Mouse (Mus musculus) kidney, embryonic 15.5 days (tissue): ENCODE results near the gene Dapk3. TPM values are rescaled to one million over a fixed set of nuclear protein-coding genes. Genes with fewer than 3 reads are reported as not detected.

Experiments used
- ATAC-seq: fragments of 200-750 bp; cut with Nextera tagmentation; replicated peaks from 2 replicates; pipeline ENCODE4 v1.8.0; 2017; ENCODE audit warnings: moderate TSS enrichment; ENCODE audit not compliant: low FRiP score
- H3K27ac ChIP-seq: fragments of 300-500 bp; sonication (generic); 2 replicates; pipeline ENCODE4 v1.5.1; 2015; ENCODE audit warnings: mild to moderate bottlenecking, inconsistent platforms
- H3K27me3 ChIP-seq: fragments of 300-500 bp; sonication (generic); 2 replicates; pipeline ENCODE4 v1.6.1; 2015; ENCODE audit warnings: inconsistent platforms
- H3K36me3 ChIP-seq: fragments of 300-500 bp; sonication (generic); 2 replicates; pipeline ENCODE4 v1.6.1; 2015; ENCODE audit warnings: inconsistent platforms
- H3K4me1 ChIP-seq: fragments of 300-500 bp; sonication (generic); 2 replicates; pipeline ENCODE4 v1.6.1; 2015; ENCODE audit warnings: inconsistent platforms
- H3K4me2 ChIP-seq: fragments of 300-500 bp; sonication (generic); 2 replicates; pipeline ENCODE4 v1.6.1; 2015; ENCODE audit warnings: moderate library complexity, mild to moderate bottlenecking, inconsistent platforms
- H3K4me3 ChIP-seq: fragments of 300-500 bp; sonication (generic); replicated peaks from 2 replicates; pipeline ENCODE4 v1.5.1; 2015; ENCODE audit warnings: mild to moderate bottlenecking, inconsistent platforms
- H3K9ac ChIP-seq: fragments of 300-500 bp; sonication (generic); 2 replicates; pipeline ENCODE4 v1.6.1; 2015; ENCODE audit warnings: mild to moderate bottlenecking, inconsistent platforms
- H3K9me3 ChIP-seq: fragments of 300-500 bp; sonication (generic); replicated peaks from 2 replicates; pipeline ENCODE4 v1.6.1; 2016; ENCODE audit warnings: inconsistent platforms
- WGBS: fragments of 180-500 bp; shearing (Covaris S2); methylation state at CpG from one replicate; pipeline ENCODE4 v1.1.7; 2015; ENCODE audit warnings: mixed read lengths; 5-methylcytosine and 5-hydroxymethylcytosine counted together
- polyA plus RNA-seq: library from polyadenylated mRNA; unstranded; fragments of >200 nt; fragmentation: Nextera tagmentation; extraction: Ambion mirVana; gene quantifications from 2 replicates; pipeline ENCODE4 v1.2.1, GENCODE M21; 2015

Gene Dapk3
- polyA plus RNA-seq, 1 experiment from 2014 or later, result 47.9 TPM

GRCm38 (mm10) chr10:81140005-81140404, 42.8 kb upstream of the Dapk3 start:
- WGBS, result 51% methylated on average over 8 of the region's 8 CpGs
- Histone ChIP-seq H3K9me3 (no peaks in the 10 kb centered on the region), H3K4me1 (peaks cover 55% of the 10 kb centered on the region), H3K4me3 (peak overlapping the region; percentile 81), H3K27me3 (peaks cover 3% of the 10 kb centered on the region; the same call in 1 of the 2 replicates), H3K27ac (peak overlapping the region; percentile 92), H3K9ac (peak overlapping the region; percentile 87; the same call in 1 of the 2 replicates), H3K4me2 (peak overlapping the region; percentile 94), H3K36me3 (peaks cover 25% of the 10 kb centered on the region)
- ATAC-seq, result no peak

GRCm38 (mm10) chr10:81140717-81141454, 41.9 kb upstream of the Dapk3 start:
- Histone ChIP-seq H3K4me3 (peak overlapping the region; percentile 81), H3K27ac (0 out of 2 replicates have a peak overlapping the region, but pooled peaks have one; percentile 92), H3K27me3 (no peaks in the 10 kb centered on the region), H3K9ac (peak overlapping the region; percentile 87; the same call in 1 of the 2 replicates), H3K36me3 (peaks cover 34% of the 10 kb centered on the region), H3K4me1 (peaks cover 52% of the 10 kb centered on the region), H3K9me3 (no peaks in the 10 kb centered on the region), H3K4me2 (peak overlapping the region; percentile 94)
- ATAC-seq, result no peak
- 43% methylated on average over 10 of the region's 10 CpGs for WGBS

GRCm38 (mm10) chr10:81141455-81142210, 41.2 kb upstream of the Dapk3 start:
- Histone ChIP-seq H3K27ac (peak overlapping the region; percentile 18; the same call in 1 of the 2 replicates), H3K4me3 (peak overlapping the region; percentile 81), H3K9me3 (no peaks in the 10 kb centered on the region), H3K9ac (peak overlapping the region; percentile 17; the same call in 1 of the 2 replicates), H3K27me3 (no peaks in the 10 kb centered on the region), H3K36me3 (peaks cover 41% of the 10 kb centered on the region), H3K4me1 (peaks cover 49% of the 10 kb centered on the region), H3K4me2 (peak overlapping the region; percentile 94)
- no peak for ATAC-seq
- WGBS, result 80% methylated on average over 7 of the region's 7 CpGs

GRCm38 (mm10) chr10:81142551-81142981, 40.2 kb upstream of the Dapk3 start:
- Histone ChIP-seq H3K36me3 (peaks cover 51% of the 10 kb centered on the region), H3K4me1 (peaks cover 49% of the 10 kb centered on the region), H3K4me2 (no peak overlapping the region), H3K27ac (0 out of 2 replicates have a peak overlapping the region, but pooled peaks have one; percentile 22), H3K9me3 (no peaks in the 10 kb centered on the region), H3K27me3 (no peaks in the 10 kb centered on the region), H3K9ac (no peak overlapping the region), H3K4me3 (no peak overlapping the region)
- no peak for ATAC-seq
- WGBS, result 74% methylated on average over 5 of the region's 5 CpGs

- no peak for ATAC-seq
- Histone ChIP-seq H3K27ac (0 out of 2 replicates have a peak overlapping the region, but pooled peaks have one; percentile 22), H3K4me2 (no peak overlapping the region), H3K4me3 (no peak overlapping the region), H3K9me3 (no peaks in the 10 kb centered on the region), H3K4me1 (peaks cover 49% of the 10 kb centered on the region), H3K36me3 (peaks cover 57% of the 10 kb centered on the region), H3K27me3 (no peaks in the 10 kb centered on the region), H3K9ac (no peak overlapping the region)
- 94% methylated on average over 7 of the region's 7 CpGs for WGBS
Observed at GRCm38 (mm10) chr10:81143157-81143633, 39.6 kb upstream of the Dapk3 start.

- Histone ChIP-seq H3K27me3 (no peaks in the 10 kb centered on the region), H3K4me1 (peaks cover 41% of the 10 kb centered on the region), H3K4me3 (no peak overlapping the region), H3K27ac (no peak overlapping the region), H3K9ac (no peak overlapping the region), H3K9me3 (no peaks in the 10 kb centered on the region), H3K36me3 (peaks cover 64% of the 10 kb centered on the region), H3K4me2 (no peak overlapping the region)
- 97% methylated on average over 52 of the region's 52 CpGs for WGBS
- ATAC-seq, result no peak
Observed at GRCm38 (mm10) chr10:81143845-81144437, 38.9 kb upstream of the Dapk3 start.

- Histone ChIP-seq H3K27ac (no peak overlapping the region), H3K9me3 (no peaks in the 10 kb centered on the region), H3K9ac (no peak overlapping the region), H3K4me3 (no peak overlapping the region), H3K4me2 (no peak overlapping the region), H3K4me1 (peaks cover 34% of the 10 kb centered on the region), H3K27me3 (no peaks in the 10 kb centered on the region), H3K36me3 (peaks cover 72% of the 10 kb centered on the region)
- WGBS, result 84% methylated on average over 27 of the region's 27 CpGs
- no peak for ATAC-seq
Observed at GRCm38 (mm10) chr10:81144667-81145066, 38.1 kb upstream of the Dapk3 start.

GRCm38 (mm10) chr10:81145307-81145706, 37.5 kb upstream of the Dapk3 start:
- Histone ChIP-seq H3K9ac (no peak overlapping the region), H3K27me3 (no peaks in the 10 kb centered on the region), H3K4me3 (no peak overlapping the region), H3K27ac (no peak overlapping the region), H3K9me3 (no peaks in the 10 kb centered on the region), H3K4me2 (no peak overlapping the region), H3K36me3 (peaks cover 78% of the 10 kb centered on the region), H3K4me1 (peaks cover 28% of the 10 kb centered on the region)
- ATAC-seq, result no peak
- WGBS, result 93% methylated on average over 6 of the region's 6 CpGs

GRCm38 (mm10) chr10:81145778-81146177, 37.0 kb upstream of the Dapk3 start:
- Histone ChIP-seq H3K4me2 (no peak overlapping the region), H3K27me3 (no peaks in the 10 kb centered on the region), H3K27ac (no peak overlapping the region), H3K4me1 (peaks cover 23% of the 10 kb centered on the region), H3K9me3 (no peaks in the 10 kb centered on the region), H3K4me3 (no peak overlapping the region), H3K9ac (no peak overlapping the region), H3K36me3 (peaks cover 82% of the 10 kb centered on the region)
- WGBS, result 83% methylated on average over 7 of the region's 7 CpGs
- ATAC-seq, result no peak

- H3K9ac ChIP-seq, result no peak overlapping the region
- no peak overlapping the region for H3K27ac ChIP-seq
- H3K9me3 ChIP-seq, result no peaks in the 10 kb centered on the region
- no peak overlapping the region for H3K4me2 ChIP-seq
- H3K36me3 ChIP-seq, result peaks cover 86% of the 10 kb centered on the region
- 84% methylated on average over 4 of the region's 4 CpGs for WGBS
- no peak overlapping the region for H3K4me3 ChIP-seq
- no peaks in the 10 kb centered on the region for H3K27me3 ChIP-seq
- H3K4me1 ChIP-seq, result peaks cover 18% of the 10 kb centered on the region
- no peak for ATAC-seq
Observed at GRCm38 (mm10) chr10:81146296-81146695, 36.5 kb upstream of the Dapk3 start.

GRCm38 (mm10) chr10:81151261-81151660, 31.5 kb upstream of the Dapk3 start:
- Histone ChIP-seq H3K9ac (no peak overlapping the region), H3K4me2 (no peak overlapping the region), H3K27me3 (no peaks in the 10 kb centered on the region), H3K9me3 (no peaks in the 10 kb centered on the region), H3K4me3 (no peak overlapping the region), H3K4me1 (no peaks in the 10 kb centered on the region), H3K27ac (no peak overlapping the region), H3K36me3 (peaks cover 90% of the 10 kb centered on the region)
- ATAC-seq, result no peak
- 62% methylated on average over 6 of the region's 6 CpGs for WGBS
